Mouse (Mus musculus) neural tube, embryonic 11.5 days (tissue): ENCODE data around the gene Tgm1. TPM values are rescaled to one million over a fixed set of nuclear protein-coding genes. Genes with fewer than 3 reads are reported as not detected.
"Not testable (repeated sequence)": the region's sequence is repeated elsewhere in the genome, so short reads cannot be mapped to it uniquely, and the experiment has no call there.

Experiments used
- ATAC-seq: fragments of 200-750 bp; cut with Nextera tagmentation; 2 replicates; pipeline ENCODE4 v1.8.0; 2017; ENCODE audit warnings: moderate number of reproducible peaks, mild to moderate bottlenecking, moderate TSS enrichment, moderate library complexity; ENCODE audit not compliant: insufficient read depth, low FRiP score, low TSS enrichment
- DNase-seq: peaks from one replicate; pipeline ENCODE4 v3.0.0-alpha.2; 2015; ENCODE audit warnings: low spot score
- H3K27ac ChIP-seq: fragments of 300-500 bp; sonication (generic); 2 replicates; pipeline ENCODE4 v1.5.1; 2014; ENCODE audit warnings: low read depth, mild to moderate bottlenecking, low read length
- H3K27me3 ChIP-seq: fragments of 300-500 bp; sonication (generic); 2 replicates; pipeline ENCODE4 v1.6.1; 2014; ENCODE audit warnings: mild to moderate bottlenecking, low read length, mixed read lengths; ENCODE audit not compliant: control insufficient read depth, insufficient read depth
- H3K36me3 ChIP-seq: fragments of 300-500 bp; sonication (generic); 2 replicates; pipeline ENCODE4 v1.6.1; 2014; ENCODE audit warnings: mild to moderate bottlenecking, low read length, moderate library complexity, mixed read lengths; ENCODE audit not compliant: control insufficient read depth, insufficient read depth
- H3K4me1 ChIP-seq: fragments of 300-500 bp; sonication (generic); 2 replicates; pipeline ENCODE4 v1.6.1; 2014; ENCODE audit warnings: low read length, mixed read lengths; ENCODE audit not compliant: control insufficient read depth, insufficient read depth
- H3K4me2 ChIP-seq: fragments of 300-500 bp; sonication (generic); 2 replicates; pipeline ENCODE4 v1.6.1; 2014; ENCODE audit warnings: low read depth, mild to moderate bottlenecking, moderate library complexity
- H3K4me3 ChIP-seq: fragments of 300-500 bp; sonication (generic); 2 replicates; pipeline ENCODE4 v1.5.1; 2014; ENCODE audit warnings: low read depth, low read length
- H3K9ac ChIP-seq: fragments of 300-500 bp; sonication (generic); 2 replicates; pipeline ENCODE4 v1.6.1; 2014; ENCODE audit warnings: mild to moderate bottlenecking, low read length
- H3K9me3 ChIP-seq: fragments of 300-500 bp; sonication (generic); 2 replicates; pipeline ENCODE4 v1.6.1; 2016; ENCODE audit warnings: low read length; ENCODE audit not compliant: control insufficient read depth
- WGBS: fragments of 180-500 bp; shearing (Covaris S2); extraction: QIAGEN DNeasy Blood & Tissue Kit; methylation state at CpG from one replicate; pipeline ENCODE4 v1.1.7; 2014; 5-methylcytosine and 5-hydroxymethylcytosine counted together
- polyA plus RNA-seq: library from polyadenylated mRNA; unstranded; fragments of >200 nt; fragmentation: Nextera tagmentation; extraction: Ambion mirVana; gene quantifications from 2 replicates; pipeline ENCODE4 v1.2.1, GENCODE M21; 2014

Tgm1 gene
- polyA plus RNA-seq, result 0.37 and 0.57 TPM in 2 replicates

- Histone ChIP-seq H3K4me2 (no peak within 1 kb of the TSS), H3K4me3 (no peak within 1 kb of the TSS), H3K4me1 (0 out of 2 replicates have a peak, but pooled peaks cover 3% of the 10 kb centered on the region), H3K27me3 (peaks cover 9% of the 10 kb centered on the region; the same call in 1 of the 2 replicates), H3K27ac (no peak within 1 kb of the TSS), H3K9me3 (no peaks in the 10 kb centered on the region), H3K9ac (no peak within 1 kb of the TSS; the same call in 1 of the 2 replicates), H3K36me3 (0 out of 2 replicates have a peak, but pooled peaks cover 2% of the 10 kb centered on the region)
- ATAC-seq, result no peak
- no peak for DNase-seq
- 34% methylated on average over 4 of the region's 4 CpGs for WGBS
These were observed at the start of gene Tgm1 for GRCm38 (mm10) chr14:55713729-55714122. Gene Tgm1 (minus strand): TSS chr14:55713926.

GRCm38 (mm10) chr14:55763166-55763565 lies 49.4 kb upstream of the Tgm1 start:
- ATAC-seq (no peak), DNase-seq (no peak)
- Histone ChIP-seq H3K9ac (no peak overlapping the region), H3K36me3 (no peaks in the 10 kb centered on the region), H3K9me3 (no peaks in the 10 kb centered on the region), H3K4me2 (no peak overlapping the region), H3K27me3 (peaks cover 49% of the 10 kb centered on the region), H3K4me3 (no peak overlapping the region), H3K4me1 (0 out of 2 replicates have a peak, but pooled peaks cover 4% of the 10 kb centered on the region), H3K27ac (no peak overlapping the region)
- 71% methylated on average over 7 of the region's 7 CpGs for WGBS

DNA sequence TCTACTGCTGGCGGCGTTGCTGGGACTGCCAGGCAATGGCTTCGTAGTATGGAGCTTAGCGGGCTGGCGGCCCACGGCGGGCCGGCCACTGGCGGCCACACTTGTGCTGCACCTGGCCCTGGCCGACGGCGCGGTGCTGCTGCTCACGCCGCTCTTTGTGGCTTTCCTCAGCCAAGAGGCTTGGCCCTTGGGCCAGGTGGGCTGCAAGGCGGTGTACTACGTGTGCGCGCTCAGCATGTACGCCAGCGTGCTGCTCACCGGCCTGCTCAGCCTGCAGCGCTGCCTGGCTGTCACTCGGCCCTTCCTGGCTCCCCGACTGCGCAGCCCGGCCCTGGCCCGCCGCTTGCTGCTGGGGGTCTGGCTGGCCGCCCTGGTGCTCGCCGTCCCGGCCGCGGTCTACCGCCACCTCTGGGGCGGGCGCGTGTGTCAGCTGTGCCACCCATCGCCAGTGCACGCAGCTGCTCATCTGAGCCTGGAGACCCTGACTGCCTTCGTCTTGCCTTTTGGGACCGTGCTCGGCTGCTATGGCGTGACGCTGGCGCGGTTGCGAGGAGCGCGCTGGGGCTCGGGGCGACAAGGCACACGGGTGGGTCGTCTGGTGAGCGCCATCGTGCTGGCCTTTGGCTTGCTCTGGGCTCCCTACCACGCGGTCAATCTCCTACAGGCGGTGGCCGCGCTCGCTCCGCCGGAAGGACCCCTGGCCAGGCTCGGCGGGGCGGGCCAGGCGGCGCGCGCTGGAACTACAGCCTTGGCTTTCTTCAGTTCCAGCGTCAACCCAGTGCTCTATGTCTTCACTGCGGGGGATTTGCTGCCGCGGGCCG lies 48.5 kb upstream of the Tgm1 start:
- ATAC-seq (peak; percentile 67), DNase-seq (peak; percentile 70)
- Histone ChIP-seq H3K27me3 (peaks cover 43% of the 10 kb centered on the region), H3K4me1 (no peaks in the 10 kb centered on the region), H3K4me2 (peak overlapping the region; percentile 77), H3K27ac (no peak overlapping the region), H3K9ac (peak overlapping the region; percentile 68), H3K4me3 (peak overlapping the region; percentile 45), H3K9me3 (no peaks in the 10 kb centered on the region), H3K36me3 (no peaks in the 10 kb centered on the region)
- WGBS, result under 1% methylated on average over 74 of the region's 77 CpGs

GRCm38 (mm10) chr14:55761163-55761562 lies 47.4 kb upstream of the Tgm1 start, which contains the start of gene Ltb4r2:
Gene Ltb4r2 (plus strand): TSS chr14:55761428.
- WGBS, result 73% methylated on average over 6 of the region's 6 CpGs
- H3K4me3 ChIP-seq, result peak within 1 kb of the TSS; percentile 45
- no peaks in the 10 kb centered on the region for H3K4me1 ChIP-seq
- peaks cover 37% of the 10 kb centered on the region for H3K27me3 ChIP-seq
- peak within 1 kb of the TSS; percentile 77 for H3K4me2 ChIP-seq
- peak within 1 kb of the TSS; percentile 68 for H3K9ac ChIP-seq
- DNase-seq (no peak), ATAC-seq (no peak)
- H3K9me3 ChIP-seq, result no peaks in the 10 kb centered on the region
- no peaks in the 10 kb centered on the region; the same call in 1 of the 2 replicates for H3K36me3 ChIP-seq
- H3K27ac ChIP-seq, result no peak within 1 kb of the TSS

- 0 out of 2 replicates have a peak overlapping the region, but pooled peaks have one; percentile 22 for H3K4me2 ChIP-seq
These were observed 46.4 kb upstream of the Tgm1 start for GRCm38 (mm10) chr14:55760156-55760555.

GRCm38 (mm10) chr14:55758363-55758784 lies 44.6 kb upstream of the Tgm1 start, which contains the start of gene Cideb:
Gene Cideb (minus strand): TSS chr14:55758458.
- no peak within 1 kb of the TSS; the same call in 1 of the 2 replicates for H3K9ac ChIP-seq
- H3K27ac ChIP-seq, result no peak within 1 kb of the TSS
- ATAC-seq, result no peak
- H3K4me3 ChIP-seq, result no peak within 1 kb of the TSS
- WGBS, result 21% methylated on average over 8 of the region's 8 CpGs
- DNase-seq, result peak; percentile 50
- H3K27me3 ChIP-seq, result peaks cover 20% of the 10 kb centered on the region
- H3K4me1 ChIP-seq, result no peaks in the 10 kb centered on the region
- no peaks in the 10 kb centered on the region for H3K9me3 ChIP-seq
- no peak within 1 kb of the TSS for H3K4me2 ChIP-seq
- H3K36me3 ChIP-seq, result peaks cover 6% of the 10 kb centered on the region

More at GRCm38 (mm10) chr14:55760156-55760555, 46.4 kb upstream of the Tgm1 start:
- DNase-seq, result peak; percentile 80
- H3K9me3 ChIP-seq, H3K36me3 ChIP-seq, H3K4me1 ChIP-seq, H3K27ac ChIP-seq, H3K9ac ChIP-seq, H3K4me3 ChIP-seq, ATAC-seq: not testable (repeated sequence)
- H3K27me3 ChIP-seq, result peaks cover 34% of the 10 kb centered on the region
- 2% methylated on average over 6 of the region's 6 CpGs for WGBS

- WGBS, result 91% methylated on average over 6 of the region's 6 CpGs
- no peak for ATAC-seq
- H3K36me3 ChIP-seq, result peaks cover 13% of the 10 kb centered on the region
These were observed 43.8 kb upstream of the Tgm1 start for GRCm38 (mm10) chr14:55757566-55757965.

GRCm38 (mm10) chr14:55747051-55747847 lies 33.5 kb upstream of the Tgm1 start:
- Histone ChIP-seq H3K36me3 (peaks cover 9% of the 10 kb centered on the region), H3K27ac (no peak overlapping the region), H3K4me3 (no peak overlapping the region), H3K4me2 (no peak overlapping the region), H3K4me1 (peaks cover 12% of the 10 kb centered on the region), H3K9me3 (no peaks in the 10 kb centered on the region), H3K27me3 (no peaks in the 10 kb centered on the region), H3K9ac (no peak overlapping the region)
- DNase-seq, result no peak
- WGBS, result 91% methylated on average over 10 of the region's 10 CpGs
- no peak for ATAC-seq

More at GRCm38 (mm10) chr14:55757566-55757965, 43.8 kb upstream of the Tgm1 start:
- Histone ChIP-seq H3K27me3 (peaks cover 12% of the 10 kb centered on the region), H3K9me3 (no peaks in the 10 kb centered on the region), H3K27ac (no peak overlapping the region), H3K4me2 (no peak overlapping the region), H3K4me1 (no peaks in the 10 kb centered on the region), H3K4me3 (no peak overlapping the region), H3K9ac (no peak overlapping the region)
- DNase-seq, result no peak
